Mouse (Mus musculus) MEL (cell line): ENCODE data around the gene Syt8. TPM values are rescaled to one million over a fixed set of nuclear protein-coding genes. Genes with fewer than 3 reads are reported as not detected.

ENCODE experiments used
- DNase-seq: peaks from one replicate; pipeline ENCODE4 v3.0.0; 2011; ENCODE audit warnings: low read depth, low spot score
- H3K27ac ChIP-seq: 2 replicates; pipeline ENCODE4 v1.5.1; 2012; ENCODE audit warnings: low read depth, mild to moderate bottlenecking, control low read depth, low read length, moderate library complexity; ENCODE audit not compliant: control insufficient read depth
- H3K27me3 ChIP-seq, 2 experiments: fragments of 150-350 bp in 1 of 2; sonication (generic) in 1 of 2; 2 replicates each; pipeline ENCODE4 v1.6.1; 2012; ENCODE audit warnings: low read length in 2 of 2, mild to moderate bottlenecking in 2 of 2, improper control_type of control experiment in 1 of 2, moderate library complexity in 1 of 2; ENCODE audit not compliant: insufficient read depth in 2 of 2, control insufficient read depth in 1 of 2
- H3K36me3 ChIP-seq, 2 experiments: 2 replicates each; pipeline ENCODE4 v1.6.1; 2012 to 2014; ENCODE audit warnings: low read length in 2 of 2, improper control_type of control experiment in 1 of 2, inconsistent platforms in 1 of 2, mild to moderate bottlenecking in 1 of 2; ENCODE audit not compliant: insufficient read depth in 2 of 2, control insufficient read depth in 1 of 2
- H3K4me1 ChIP-seq, 2 experiments: fragments of 150-350 bp in 1 of 2; sonication (generic) in 1 of 2; 2 replicates each; pipeline ENCODE4 v1.6.1; 2012; ENCODE audit warnings: low read length in 2 of 2, improper control_type of control experiment in 1 of 2, mild to moderate bottlenecking in 1 of 2; ENCODE audit not compliant: insufficient read depth in 2 of 2, control insufficient read depth in 1 of 2
- H3K4me3 ChIP-seq, 2 experiments: fragments of 150-350 bp in 1 of 2; sonication (generic) in 1 of 2; 2 replicates each; pipeline ENCODE4 v1.5.1; 2012; ENCODE audit warnings: low read depth in 2 of 2, low read length in 2 of 2, mild to moderate bottlenecking in 2 of 2, moderate library complexity in 2 of 2, control low read depth in 1 of 2, improper control_type of control experiment in 1 of 2; ENCODE audit not compliant: control insufficient read depth in 1 of 2, insufficient read depth in 1 of 2
- H3K79me2 ChIP-seq: 2 replicates; pipeline ENCODE4 v1.6.1; 2012; ENCODE audit warnings: mild to moderate bottlenecking, low read length, moderate library complexity; ENCODE audit not compliant: control insufficient read depth, poor library complexity, insufficient read depth
- H3K9ac ChIP-seq: 2 replicates; pipeline ENCODE4 v1.6.1; 2012; ENCODE audit warnings: low read depth, mild to moderate bottlenecking, control low read depth, low read length, moderate library complexity; ENCODE audit not compliant: control insufficient read depth, poor library complexity, severe bottlenecking
- H3K9me3 ChIP-seq: fragments of 150-350 bp; sonication (generic); replicated peaks from 2 replicates; pipeline ENCODE4 v1.6.1; 2012; ENCODE audit warnings: mild to moderate bottlenecking, low read length, improper control_type of control experiment, moderate library complexity; ENCODE audit not compliant: insufficient read depth
- CHD2 ChIP-seq: IDR thresholded peaks from 2 replicates; pipeline ENCODE4 v1.6.1; 2011; ENCODE audit warnings: low read length, improper control_type of control experiment
- CTCF ChIP-seq, 3 experiments: IDR thresholded peaks in 2 of 3; conservative IDR thresholded peaks in 1 of 3; 2 replicates each; pipeline ENCODE4 v1.5.1; 2011 to 2012; ENCODE audit warnings: low read length in 3 of 3, low read depth in 2 of 3, mild to moderate bottlenecking in 2 of 3, improper control_type of control experiment in 1 of 3, inconsistent platforms in 1 of 3, mixed read lengths in 1 of 3, moderate library complexity in 1 of 3; ENCODE audit not compliant: control insufficient read depth in 1 of 3, insufficient read depth in 1 of 3, poor library complexity in 1 of 3, severe bottlenecking in 1 of 3
- E2F4 ChIP-seq: IDR thresholded peaks from 2 replicates; pipeline ENCODE4 v1.6.1; 2011; ENCODE audit warnings: low read depth, low read length, improper control_type of control experiment, borderline replicate concordance
- ELF1 ChIP-seq: IDR thresholded peaks from 2 replicates; pipeline ENCODE4 v1.6.1; 2014; ENCODE audit warnings: low read depth, mild to moderate bottlenecking, inconsistent platforms, low read length, improper control_type of control experiment, moderate library complexity
- EP300 ChIP-seq, 2 experiments: IDR thresholded peaks; 2 replicates each; pipeline ENCODE4 v1.6.1; 2011; ENCODE audit warnings: improper control_type of control experiment in 2 of 2, low read length in 2 of 2, low read depth in 1 of 2, mild to moderate bottlenecking in 1 of 2
- ETS1 ChIP-seq: IDR thresholded peaks from 2 replicates; pipeline ENCODE4 v1.6.1; 2012; ENCODE audit warnings: low read depth, mild to moderate bottlenecking, inconsistent platforms, low read length, improper control_type of control experiment, moderate library complexity
- GABPA ChIP-seq: IDR thresholded peaks from 2 replicates; pipeline ENCODE4 v1.6.1; 2012; ENCODE audit warnings: low read depth, mild to moderate bottlenecking, inconsistent platforms, low read length, improper control_type of control experiment, moderate library complexity
- JUND ChIP-seq: IDR thresholded peaks from 2 replicates; pipeline ENCODE4 v1.6.1; 2011; ENCODE audit warnings: low read depth, mild to moderate bottlenecking, improper control_type of control experiment, low read length
- MAFK ChIP-seq: IDR thresholded peaks from 2 replicates; pipeline ENCODE4 v1.6.1; 2011; ENCODE audit warnings: low read depth, mild to moderate bottlenecking, low read length, improper control_type of control experiment, borderline replicate concordance
- MAX ChIP-seq: IDR thresholded peaks from 2 replicates; pipeline ENCODE4 v1.6.1; 2011; ENCODE audit warnings: low read length, improper control_type of control experiment
- MEF2A ChIP-seq: IDR thresholded peaks from 2 replicates; pipeline ENCODE4 v1.6.1; 2014; ENCODE audit warnings: low read depth, mild to moderate bottlenecking, inconsistent platforms, low read length, improper control_type of control experiment; ENCODE audit not compliant: poor library complexity, insufficient replicate concordance, severe bottlenecking; ENCODE audit errors: extremely low read depth
- MXI1 ChIP-seq: IDR thresholded peaks from 2 replicates; pipeline ENCODE4 v1.6.1; 2011; ENCODE audit warnings: mild to moderate bottlenecking, low read depth, low read length, improper control_type of control experiment
- MYC ChIP-seq: IDR thresholded peaks from 2 replicates; pipeline ENCODE4 v1.6.1; 2011; ENCODE audit warnings: low read depth, mild to moderate bottlenecking, low read length, improper control_type of control experiment, moderate library complexity
- NRF1 ChIP-seq: IDR thresholded peaks from 2 replicates; pipeline ENCODE4 v1.6.1; 2014; ENCODE audit warnings: low read depth, mild to moderate bottlenecking, inconsistent platforms, low read length, improper control_type of control experiment, moderate library complexity; ENCODE audit not compliant: poor library complexity, insufficient read depth, severe bottlenecking
- POLR2A ChIP-seq, 2 experiments: IDR thresholded peaks; 2 replicates each; pipeline ENCODE4 v1.6.1; 2011 to 2012; ENCODE audit warnings: low read length in 2 of 2, mild to moderate bottlenecking in 2 of 2, control low read depth in 1 of 2, improper control_type of control experiment in 1 of 2, low read depth in 1 of 2, moderate library complexity in 1 of 2; ENCODE audit not compliant: control insufficient read depth in 1 of 2, insufficient read depth in 1 of 2, poor library complexity in 1 of 2
- POLR2AphosphoS2 ChIP-seq: IDR thresholded peaks from 2 replicates; pipeline ENCODE4 v1.6.1; 2011; ENCODE audit warnings: low read length, improper control_type of control experiment
- POLR2AphosphoS5 ChIP-seq: IDR thresholded peaks from 2 replicates; pipeline ENCODE4 v1.6.1; 2012; ENCODE audit warnings: low read depth, borderline replicate concordance, mild to moderate bottlenecking, inconsistent platforms, low read length, moderate library complexity, mixed read lengths
- RAD21 ChIP-seq: IDR thresholded peaks from 2 replicates; pipeline ENCODE4 v1.6.1; 2011; ENCODE audit warnings: mild to moderate bottlenecking, low read depth, low read length, improper control_type of control experiment
- RCOR1 ChIP-seq: IDR thresholded peaks from 2 replicates; pipeline ENCODE4 v1.6.1; 2012; ENCODE audit warnings: low read depth, mild to moderate bottlenecking, inconsistent platforms, low read length, improper control_type of control experiment
- SIN3A ChIP-seq: IDR thresholded peaks from 2 replicates; pipeline ENCODE4 v1.6.1; 2012; ENCODE audit warnings: low read length, improper control_type of control experiment, inconsistent platforms
- SMC3 ChIP-seq: IDR thresholded peaks from 2 replicates; pipeline ENCODE4 v1.6.1; 2011; ENCODE audit warnings: low read depth, low read length, improper control_type of control experiment
- TBP ChIP-seq: IDR thresholded peaks from 2 replicates; pipeline ENCODE4 v1.8.0; 2011; ENCODE audit warnings: low read depth, low read length, improper control_type of control experiment
- UBTF ChIP-seq: IDR thresholded peaks from 2 replicates; pipeline ENCODE4 v1.6.1; 2012; ENCODE audit warnings: low read depth, mild to moderate bottlenecking, inconsistent platforms, low read length, improper control_type of control experiment, moderate library complexity, borderline replicate concordance; ENCODE audit not compliant: insufficient read depth
- USF1 ChIP-seq: IDR thresholded peaks from 2 replicates; pipeline ENCODE4 v1.6.1; 2014; ENCODE audit warnings: low read depth, mild to moderate bottlenecking, inconsistent platforms, low read length, improper control_type of control experiment, moderate library complexity
- USF2 ChIP-seq, 2 experiments: IDR thresholded peaks; 2 replicates each; pipeline ENCODE4 v1.6.1; 2011 to 2012; ENCODE audit warnings: improper control_type of control experiment in 2 of 2, low read length in 2 of 2, borderline replicate concordance in 1 of 2, inconsistent platforms in 1 of 2, low read depth in 1 of 2, mild to moderate bottlenecking in 1 of 2; ENCODE audit not compliant: insufficient read depth in 1 of 2
- ZC3H11A ChIP-seq: IDR thresholded peaks from 2 replicates; pipeline ENCODE4 v1.6.1; 2012; ENCODE audit warnings: low read depth, mild to moderate bottlenecking, inconsistent platforms, low read length, improper control_type of control experiment
- ZMIZ1 ChIP-seq: IDR thresholded peaks from 2 replicates; pipeline ENCODE4 v1.6.1; 2012; ENCODE audit warnings: low read depth, mild to moderate bottlenecking, inconsistent platforms, low read length, improper control_type of control experiment, moderate library complexity
- polyA plus RNA-seq, 2 experiments: library from polyadenylated mRNA; stranded (reverse) in 1 of 2; unstranded in 1 of 2; fragments of >175 nt in 1 of 2; fragments of >200 nt in 1 of 2; gene quantifications; 2 replicates each; pipeline versions ENCODE4 v1.2.1 to v1.2.4; 2012; ENCODE audit warnings: low replicate concordance in 2 of 2, low read depth in 1 of 2; ENCODE audit not compliant: insufficient read length in 2 of 2, insufficient read depth in 1 of 2, missing spikeins in 1 of 2
- total RNA-seq: library from RNA; depleted of rRNA; stranded (reverse); fragments of 300-350 nt; gene quantifications from 2 replicates; pipeline ENCODE4 v1.2.3, GENCODE M21; 2012

Gene Syt8
- total and polyA plus RNA-seq, 3 experiments, result not detected

DNA sequence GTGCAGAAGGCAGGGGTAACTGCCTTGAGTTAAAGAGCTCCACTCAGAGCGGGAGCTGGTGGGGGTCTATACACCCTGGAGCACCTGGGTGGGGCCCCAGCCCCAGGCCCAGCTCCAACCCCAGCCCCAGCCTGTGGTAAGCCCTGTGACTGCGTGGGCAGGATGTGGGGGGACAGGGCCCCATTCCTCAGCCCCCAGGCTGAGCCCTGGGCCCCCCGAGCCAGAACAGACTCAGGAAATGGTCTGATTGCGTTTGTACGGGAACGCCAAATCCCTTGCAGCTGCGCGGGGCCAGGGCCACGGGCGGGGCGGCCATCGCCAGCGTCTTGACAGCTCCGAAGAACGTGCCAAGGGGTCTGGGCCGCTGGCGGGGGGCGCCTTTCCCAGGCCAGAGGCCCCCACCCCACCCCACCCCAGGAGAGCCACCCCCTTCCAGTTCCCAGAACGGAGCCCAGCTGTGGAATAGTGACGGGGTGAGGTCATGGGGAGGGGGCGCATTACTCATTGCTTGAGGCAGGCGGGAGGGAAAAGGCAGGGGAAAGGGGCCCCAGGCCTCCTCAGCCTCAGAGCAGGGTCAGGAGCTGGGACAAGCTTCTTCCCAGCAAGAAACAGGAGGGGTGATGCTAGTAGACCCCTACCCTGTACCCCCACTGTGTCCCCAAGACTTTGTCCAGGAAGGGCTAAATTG lies 47.1 kb downstream of the Syt8 start:
- Histone ChIP-seq H3K4me1 (no peaks in the 10 kb centered on the region), H3K36me3 (no peaks in the 10 kb centered on the region), H3K9me3 (no peaks in the 10 kb centered on the region), H3K27ac (no peak overlapping the region), H3K79me2 (no peaks in the 10 kb centered on the region), H3K4me3 (no peak overlapping the region), H3K27me3 (no peaks in the 10 kb centered on the region; a peak in 2 of 4 replicates), H3K9ac (no peak overlapping the region)
- no peak for TF ChIP-seq MYC
- no peak for TF ChIP-seq MAX
- TF ChIP-seq USF1, result no peak
- no peak for TF ChIP-seq EP300 (IDR thresholded peaks at IDR 0.05; ENCODE audit: low read depth in 1 of 2, low read length in 2 of 2)
- TF ChIP-seq ZC3H11A, result no peak
- TF ChIP-seq POLR2A (IDR thresholded peaks at IDR 0.05; ENCODE audit: control insufficient read depth in 1 of 2, insufficient read depth in 1 of 2, low read depth in 1 of 2, low read length in 2 of 2, poor library complexity in 1 of 2), result no peak
- TF ChIP-seq GABPA, result no peak
- TF ChIP-seq RAD21, result no peak
- no peak for TF ChIP-seq TBP
- no peak for TF ChIP-seq RCOR1
- TF ChIP-seq ETS1, result no peak
- no peak for TF ChIP-seq UBTF
- TF ChIP-seq SIN3A, result no peak
- TF ChIP-seq ZMIZ1, result no peak
- TF ChIP-seq USF2 (IDR thresholded peaks at IDR 0.05; ENCODE audit: borderline replicate concordance in 1 of 2, insufficient read depth in 1 of 2, low read depth in 1 of 2, low read length in 2 of 2), result no peak
- no peak for DNase-seq

GRCm38 (mm10) chr7:142482256-142482609 lies 47.6 kb downstream of the Syt8 start:
- TF ChIP-seq MYC (no peak), MXI1 (no peak), SMC3 (no peak), MEF2A (no peak), ZC3H11A (no peak), NRF1 (no peak), ELF1 (no peak), POLR2AphosphoS2 (no peak), CTCF (IDR thresholded peaks at IDR 0.05 in 2 of 3, conservative IDR thresholded peaks at IDR 0.05 in 1 of 3; ENCODE audit: control insufficient read depth in 1 of 3, insufficient read depth in 1 of 3, low read depth in 2 of 3, low read length in 3 of 3, poor library complexity in 1 of 3, severe bottlenecking in 1 of 3) (no peak), MAFK (no peak), JUND (no peak), EP300 (IDR thresholded peaks at IDR 0.05; ENCODE audit: low read depth in 1 of 2, low read length in 2 of 2) (no peak), CHD2 (no peak), GABPA (no peak), POLR2AphosphoS5 (no peak), RCOR1 (no peak), E2F4 (no peak)
- TF ChIP-seq, all 39 proteins: peak for 0
- Histone ChIP-seq H3K27ac (no peak overlapping the region), H3K36me3 (no peaks in the 10 kb centered on the region), H3K27me3 (no peaks in the 10 kb centered on the region; a peak in 2 of 4 replicates), H3K9me3 (no peaks in the 10 kb centered on the region), H3K79me2 (no peaks in the 10 kb centered on the region), H3K4me1 (no peaks in the 10 kb centered on the region), H3K4me3 (no peak overlapping the region), H3K9ac (no peak overlapping the region)
- DNase-seq, result no peak
